Mouse (Mus musculus) limb, embryonic 12.5 days (tissue): ENCODE measurements at regions not wholly inside any gene's neighbourhood (a gene's known extent, or its start where the extent isn't known, plus 50 kb on each side); places are given as distances from the start of the nearest gene placed in this dataset.

Source experiments
- ATAC-seq: fragments of 200-750 bp; cut with Nextera tagmentation; 2 replicates; pipeline ENCODE4 v1.8.0; 2017; ENCODE audit warnings: low read depth, moderate TSS enrichment; ENCODE audit not compliant: insufficient number of reproducible peaks, insufficient read depth, low FRiP score, low TSS enrichment
- H3K27ac ChIP-seq: fragments of 300-500 bp; sonication (generic); 2 replicates; pipeline ENCODE4 v1.5.1; 2016; ENCODE audit warnings: mild to moderate bottlenecking, moderate library complexity
- H3K27me3 ChIP-seq: fragments of 300-500 bp; sonication (generic); 2 replicates; pipeline ENCODE4 v1.6.1; 2016; ENCODE audit warnings: mild to moderate bottlenecking, moderate library complexity
- H3K36me3 ChIP-seq: fragments of 300-500 bp; sonication (generic); 2 replicates; pipeline ENCODE4 v1.6.1; 2016; ENCODE audit warnings: mild to moderate bottlenecking, moderate library complexity
- H3K4me1 ChIP-seq: fragments of 300-500 bp; sonication (generic); replicated peaks from 2 replicates; pipeline ENCODE4 v1.6.1; 2016
- H3K4me2 ChIP-seq: fragments of 300-500 bp; sonication (generic); 2 replicates; pipeline ENCODE4 v1.6.1; 2016; ENCODE audit warnings: mild to moderate bottlenecking, moderate library complexity
- H3K4me3 ChIP-seq: fragments of 300-500 bp; sonication (generic); replicated peaks from 2 replicates; pipeline ENCODE4 v1.5.1; 2016; ENCODE audit warnings: mild to moderate bottlenecking
- H3K9ac ChIP-seq: fragments of 300-500 bp; sonication (generic); replicated peaks from 2 replicates; pipeline ENCODE4 v1.6.1; 2016; ENCODE audit warnings: mild to moderate bottlenecking, moderate library complexity
- H3K9me3 ChIP-seq: fragments of 300-500 bp; sonication (generic); 2 replicates; pipeline ENCODE4 v1.6.1; 2016; ENCODE audit warnings: mild to moderate bottlenecking, moderate library complexity
- WGBS: fragments of 180-500 bp; shearing (Covaris S2); methylation state at CpG from one replicate; pipeline ENCODE4 v1.1.7; 2016; 5-methylcytosine and 5-hydroxymethylcytosine counted together

GRCm38 (mm10) chr5:51125091-51125490 lies 442.4 kb downstream of the Ppargc1a start:
- Histone ChIP-seq H3K9me3 (no peaks in the 10 kb centered on the region), H3K27me3 (no peaks in the 10 kb centered on the region), H3K36me3 (no peaks in the 10 kb centered on the region), H3K9ac (no peak overlapping the region), H3K4me2 (no peak overlapping the region), H3K27ac (no peak overlapping the region), H3K4me1 (no peaks in the 10 kb centered on the region), H3K4me3 (no peak overlapping the region)
- 79% methylated on average over 6 of the region's 6 CpGs for WGBS
- ATAC-seq: no peak

- H3K9ac ChIP-seq: no peak overlapping the region
- ATAC-seq: no peak
- no peaks in the 10 kb centered on the region for H3K9me3 ChIP-seq
- H3K27me3 ChIP-seq: no peaks in the 10 kb centered on the region
- H3K4me3 ChIP-seq: no peak overlapping the region
- no peaks in the 10 kb centered on the region for H3K4me1 ChIP-seq
- WGBS: 79% methylated on average over 4 of the region's 4 CpGs
- H3K27ac ChIP-seq: no peak overlapping the region
- no peak overlapping the region for H3K4me2 ChIP-seq
- no peaks in the 10 kb centered on the region for H3K36me3 ChIP-seq
These were observed 457.5 kb downstream of the Ppargc1a start for GRCm38 (mm10) chr5:51110006-51110405.

- H3K9ac ChIP-seq: no peak overlapping the region
- H3K4me2 ChIP-seq: no peak overlapping the region
- no peaks in the 10 kb centered on the region for H3K9me3 ChIP-seq
- no peak overlapping the region for H3K27ac ChIP-seq
- no peaks in the 10 kb centered on the region for H3K36me3 ChIP-seq
- ATAC-seq: no peak
- WGBS: 86% methylated on average over 1 of the region's 1 CpGs
- H3K4me1 ChIP-seq: no peaks in the 10 kb centered on the region
- no peak overlapping the region for H3K4me3 ChIP-seq
- no peaks in the 10 kb centered on the region for H3K27me3 ChIP-seq
These were observed 458.8 kb downstream of the Ppargc1a start for GRCm38 (mm10) chr5:51108737-51109136.

- WGBS: 90% methylated on average over 1 of the region's 1 CpGs
- Histone ChIP-seq H3K4me2 (no peak overlapping the region), H3K27me3 (no peaks in the 10 kb centered on the region), H3K27ac (no peak overlapping the region), H3K4me3 (no peak overlapping the region), H3K4me1 (no peaks in the 10 kb centered on the region), H3K36me3 (no peaks in the 10 kb centered on the region), H3K9me3 (no peaks in the 10 kb centered on the region), H3K9ac (no peak overlapping the region)
- no peak for ATAC-seq
These were observed 459.3 kb downstream of the Ppargc1a start for GRCm38 (mm10) chr5:51108181-51108580.

- ATAC-seq: no peak
- Histone ChIP-seq H3K27me3 (no peaks in the 10 kb centered on the region), H3K9ac (no peak overlapping the region), H3K4me3 (no peak overlapping the region), H3K4me1 (no peaks in the 10 kb centered on the region), H3K27ac (no peak overlapping the region), H3K4me2 (no peak overlapping the region), H3K36me3 (no peaks in the 10 kb centered on the region), H3K9me3 (no peaks in the 10 kb centered on the region)
- WGBS: 77% methylated on average over 3 of the region's 3 CpGs
These were observed 467.6 kb downstream of the Ppargc1a start for GRCm38 (mm10) chr5:51099902-51100301.

- WGBS: 80% methylated on average over 8 of the region's 8 CpGs
- no peaks in the 10 kb centered on the region for H3K27me3 ChIP-seq
- ATAC-seq: no peak
- no peaks in the 10 kb centered on the region for H3K4me1 ChIP-seq
- H3K36me3 ChIP-seq: no peaks in the 10 kb centered on the region
- H3K4me3 ChIP-seq: no peak overlapping the region
- H3K4me2 ChIP-seq: no peak overlapping the region
- H3K27ac ChIP-seq: no peak overlapping the region
- no peaks in the 10 kb centered on the region for H3K9me3 ChIP-seq
- H3K9ac ChIP-seq: no peak overlapping the region
These were observed 494.7 kb downstream of the Ppargc1a start for GRCm38 (mm10) chr5:51072674-51073468.

- Histone ChIP-seq H3K4me2 (no peak overlapping the region), H3K4me3 (no peak overlapping the region), H3K27ac (no peak overlapping the region), H3K9me3 (no peaks in the 10 kb centered on the region), H3K4me1 (no peaks in the 10 kb centered on the region), H3K36me3 (no peaks in the 10 kb centered on the region), H3K9ac (no peak overlapping the region), H3K27me3 (no peaks in the 10 kb centered on the region)
- 81% methylated on average over 2 of the region's 2 CpGs for WGBS
- no peak for ATAC-seq
These were observed 495.4 kb downstream of the Ppargc1a start for GRCm38 (mm10) chr5:51072146-51072545.

- Histone ChIP-seq H3K4me2 (no peak overlapping the region), H3K27me3 (no peaks in the 10 kb centered on the region), H3K4me1 (no peaks in the 10 kb centered on the region), H3K9ac (no peak overlapping the region), H3K36me3 (no peaks in the 10 kb centered on the region), H3K4me3 (no peak overlapping the region), H3K27ac (no peak overlapping the region), H3K9me3 (no peaks in the 10 kb centered on the region)
- 73% methylated on average over 1 of the region's 1 CpGs for WGBS
- ATAC-seq: no peak
These were observed 497.9 kb downstream of the Ppargc1a start for GRCm38 (mm10) chr5:51069668-51070067.

GRCm38 (mm10) chr5:51045872-51046271 lies 521.7 kb downstream of the Ppargc1a start:
- Histone ChIP-seq H3K9ac (no peak overlapping the region), H3K27ac (no peak overlapping the region), H3K4me3 (no peak overlapping the region), H3K36me3 (no peaks in the 10 kb centered on the region), H3K4me1 (peaks cover 4% of the 10 kb centered on the region), H3K9me3 (no peaks in the 10 kb centered on the region), H3K4me2 (no peak overlapping the region), H3K27me3 (no peaks in the 10 kb centered on the region)
- WGBS: 87% methylated on average over 2 of the region's 2 CpGs
- no peak for ATAC-seq

- Histone ChIP-seq H3K27ac (no peak overlapping the region), H3K36me3 (no peaks in the 10 kb centered on the region), H3K9me3 (no peaks in the 10 kb centered on the region), H3K4me1 (peaks cover 6% of the 10 kb centered on the region), H3K9ac (no peak overlapping the region), H3K4me2 (no peak overlapping the region), H3K4me3 (no peak overlapping the region), H3K27me3 (no peaks in the 10 kb centered on the region)
- ATAC-seq: no peak
- 86% methylated on average over 6 of the region's 6 CpGs for WGBS
These were observed 525.8 kb downstream of the Ppargc1a start for GRCm38 (mm10) chr5:51041541-51042217.

GRCm38 (mm10) chr5:51040926-51041325 lies 526.6 kb downstream of the Ppargc1a start:
- ATAC-seq: no peak
- Histone ChIP-seq H3K27ac (peak overlapping the region; percentile 60; the same call in 1 of the 2 replicates), H3K27me3 (no peaks in the 10 kb centered on the region), H3K9me3 (no peaks in the 10 kb centered on the region), H3K4me3 (no peak overlapping the region), H3K36me3 (no peaks in the 10 kb centered on the region), H3K4me1 (peaks cover 6% of the 10 kb centered on the region), H3K9ac (no peak overlapping the region), H3K4me2 (no peak overlapping the region)
- WGBS: 74% methylated on average over 6 of the region's 6 CpGs
